Mouse (Mus musculus) urinary bladder, postnatal 10 days (tissue): ENCODE measurements around the gene Amotl1.
A peak's percentile ranks its signal among the peaks of the same experiment; 100 is the strongest.

Source experiments
- DNase-seq: peaks from one replicate; pipeline ENCODE4 v3.0.0; 2022; ENCODE audit warnings: low spot score

The Amotl1 gene

DNA sequence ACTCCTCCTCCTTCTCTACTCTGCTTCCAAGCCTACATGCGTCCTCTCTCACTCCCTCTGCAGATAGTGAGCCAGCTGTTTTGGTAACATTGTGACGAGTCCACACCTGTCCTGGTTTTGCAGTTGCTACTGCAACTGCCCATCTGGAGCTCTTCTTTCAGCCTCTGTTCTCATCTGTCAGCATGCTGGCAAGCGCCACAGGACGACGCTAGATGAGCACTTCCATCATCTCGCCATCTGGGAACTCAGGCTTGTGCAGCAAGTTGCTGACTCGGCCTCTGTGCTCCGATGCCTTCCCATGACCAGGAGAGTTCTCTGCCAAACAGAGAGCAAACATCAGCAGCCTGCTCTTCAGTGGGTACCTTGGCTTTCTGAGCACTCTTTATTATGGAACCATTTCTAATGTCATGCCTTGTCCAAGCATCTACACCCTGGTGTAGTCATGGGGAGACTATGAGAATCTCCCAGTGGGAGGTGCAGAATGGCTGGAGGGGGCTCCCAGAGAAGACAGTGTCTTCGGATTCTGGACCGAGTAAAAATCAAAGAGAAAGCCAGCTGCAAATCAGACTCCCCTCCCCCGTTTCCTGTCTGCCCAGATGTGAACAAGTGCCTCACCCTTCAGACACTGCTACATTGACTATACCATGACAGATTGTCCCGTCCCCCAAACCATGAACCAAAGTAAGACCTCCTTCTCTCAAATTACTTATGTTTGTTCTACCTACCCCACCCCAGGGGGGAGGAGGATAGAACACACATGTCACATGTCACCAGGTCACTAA is 97.1 kb downstream of the Amotl1 start:
- DNase-seq, result no peak

DNA sequence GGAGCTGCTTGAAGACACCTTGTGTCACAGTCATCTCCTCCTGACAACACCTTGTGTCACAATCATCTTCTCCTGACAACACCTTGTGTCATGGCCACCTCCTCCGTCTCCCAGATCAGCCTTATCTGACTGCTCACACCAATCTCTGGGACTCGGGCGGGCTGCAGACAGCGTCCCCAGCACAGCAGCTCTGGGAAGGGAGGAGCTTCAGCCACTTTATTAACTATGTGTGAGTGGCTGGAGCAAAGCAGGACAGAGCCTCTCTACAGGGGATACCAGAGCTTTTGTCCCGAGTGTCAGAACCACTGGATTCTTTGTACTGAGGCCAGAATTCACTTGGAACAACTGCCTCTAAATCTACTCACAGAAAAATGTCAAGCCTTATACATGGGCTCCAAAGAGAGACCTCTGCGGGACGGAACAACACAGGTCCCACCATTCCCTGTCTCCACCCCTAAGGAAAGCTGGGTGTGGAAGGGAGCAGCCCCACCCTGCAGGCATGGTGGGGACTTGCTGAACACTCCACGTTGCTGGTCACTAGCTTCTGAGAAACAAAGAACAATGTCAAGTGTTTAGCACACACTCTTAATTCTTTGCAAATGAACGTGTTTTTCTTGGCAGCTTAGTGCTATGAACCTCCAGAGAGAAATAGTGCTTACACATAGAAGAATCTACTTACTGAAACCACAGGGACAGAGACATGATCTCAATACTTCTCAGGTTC is 100.7 kb downstream of the Amotl1 start:
- DNase-seq, result no peak

DNA sequence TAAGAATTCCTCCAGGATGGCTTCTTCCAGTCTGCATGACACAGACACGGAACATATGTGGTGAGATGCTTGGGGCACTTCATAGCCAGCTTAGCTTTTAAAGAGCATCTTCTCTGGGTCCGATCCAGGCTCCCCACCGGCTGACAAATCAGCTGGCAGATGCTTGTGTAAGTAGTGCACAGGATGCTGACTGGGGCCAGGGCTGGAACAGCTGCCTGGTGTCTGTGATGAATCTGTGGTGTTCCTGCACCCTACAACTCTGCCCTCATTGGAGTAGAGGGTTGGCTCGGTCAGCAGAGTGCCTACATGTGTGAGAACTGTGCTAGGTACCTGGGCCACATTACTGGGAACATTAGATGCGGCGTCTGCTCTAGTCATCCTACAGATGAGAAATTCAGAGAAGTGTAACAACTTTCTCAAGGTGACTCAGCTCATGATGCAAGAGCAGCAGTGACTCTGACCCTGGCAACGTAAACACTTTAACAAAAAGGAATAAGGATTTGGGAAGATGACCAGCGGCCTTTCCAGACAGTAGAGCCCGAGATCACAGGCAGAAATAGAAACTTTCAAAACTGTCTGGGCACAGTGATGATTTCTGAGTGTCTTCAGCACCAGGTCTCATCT is 109.9 kb downstream of the Amotl1 start:
- no peak for DNase-seq

DNA sequence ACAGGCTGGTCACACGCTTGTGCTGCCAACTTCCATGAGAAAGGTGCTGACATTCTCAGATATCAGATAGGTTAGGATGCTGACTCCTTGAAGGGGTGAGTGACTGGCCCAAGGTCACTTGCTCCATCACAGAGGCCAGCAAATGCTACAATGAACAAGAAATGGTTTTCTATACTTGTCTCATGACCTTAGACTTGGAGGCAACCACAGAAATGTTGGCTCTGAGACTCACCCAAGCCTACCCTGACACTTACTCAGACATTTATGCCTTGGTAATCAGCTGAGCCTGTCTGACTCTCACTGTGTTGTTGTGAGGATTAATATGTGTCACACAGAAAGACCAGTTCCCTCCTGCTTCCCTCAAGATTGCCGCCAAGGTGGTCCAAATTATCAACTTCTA is 111.2 kb downstream of the Amotl1 start:
- DNase-seq, result no peak

DNA sequence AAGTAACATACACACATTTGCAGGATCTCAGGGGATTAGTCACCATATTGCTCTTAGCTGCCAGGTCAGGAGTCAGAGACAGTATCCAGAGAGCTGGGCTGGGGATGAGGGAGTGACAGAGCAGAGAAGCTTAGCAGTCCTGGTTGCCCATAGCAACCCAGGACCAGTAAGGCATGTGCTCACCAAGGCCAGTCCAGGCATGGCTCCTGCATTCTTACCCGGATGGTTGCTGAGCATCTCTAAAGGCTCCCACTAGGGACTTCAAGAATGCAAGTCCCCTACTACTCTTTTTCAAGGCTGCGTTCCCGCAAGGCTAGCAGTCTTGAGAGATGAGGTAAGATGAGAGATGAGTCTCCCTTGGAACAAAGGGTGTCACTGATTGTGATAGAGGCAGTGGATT is 112.6 kb downstream of the Amotl1 start:
- no peak for DNase-seq

DNA sequence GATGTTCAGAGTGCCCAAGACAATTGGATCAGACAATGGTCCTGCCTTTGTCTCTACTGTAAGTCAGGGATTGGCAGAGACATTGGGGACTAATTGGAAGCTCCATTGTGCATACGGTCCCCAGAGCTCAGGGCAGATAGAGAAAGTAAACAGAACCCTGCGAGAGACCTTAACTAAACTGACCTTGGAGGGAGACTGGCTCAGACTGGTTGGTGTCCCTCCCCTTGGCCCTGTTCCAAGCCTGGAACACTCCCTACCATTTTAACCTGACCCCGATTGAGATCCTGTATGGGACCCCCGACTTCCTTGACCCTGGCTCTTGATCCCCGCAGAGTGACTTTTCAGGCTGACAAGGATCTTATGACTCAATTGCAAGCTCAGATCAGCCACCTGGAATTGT is 114.9 kb downstream of the Amotl1 start:
- no peak for DNase-seq

DNA sequence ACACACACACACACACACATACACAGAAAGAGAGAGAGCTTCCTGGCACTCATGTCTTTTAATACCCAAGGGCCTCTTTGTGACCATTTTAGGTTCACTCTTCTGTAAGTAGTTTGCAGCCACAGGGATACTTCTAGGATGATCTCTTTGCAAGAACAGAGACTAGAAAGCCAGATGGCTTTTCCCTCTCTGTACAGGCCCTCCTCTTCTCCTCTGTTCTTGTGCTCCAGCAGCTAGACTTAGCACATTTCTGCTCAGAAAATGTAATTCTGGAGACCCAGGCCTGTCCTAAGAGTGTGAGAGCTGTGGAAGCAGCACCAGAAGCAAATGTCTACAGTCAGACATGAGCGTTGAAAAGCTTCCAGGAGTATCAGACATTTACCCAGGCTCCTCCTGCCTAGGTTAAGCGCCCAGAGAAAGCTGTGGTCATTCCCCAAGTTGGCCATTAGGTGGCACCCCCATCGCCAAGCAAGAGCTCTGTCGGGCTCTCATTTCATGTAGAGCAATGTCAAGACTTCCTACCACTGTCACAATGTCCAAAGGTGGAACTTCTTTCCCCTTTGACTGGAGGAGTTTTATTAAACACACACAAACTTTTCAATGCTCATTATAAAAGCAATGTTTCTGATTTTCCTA is 121.3 kb downstream of the Amotl1 start:
- DNase-seq, result peak; percentile 22

DNA sequence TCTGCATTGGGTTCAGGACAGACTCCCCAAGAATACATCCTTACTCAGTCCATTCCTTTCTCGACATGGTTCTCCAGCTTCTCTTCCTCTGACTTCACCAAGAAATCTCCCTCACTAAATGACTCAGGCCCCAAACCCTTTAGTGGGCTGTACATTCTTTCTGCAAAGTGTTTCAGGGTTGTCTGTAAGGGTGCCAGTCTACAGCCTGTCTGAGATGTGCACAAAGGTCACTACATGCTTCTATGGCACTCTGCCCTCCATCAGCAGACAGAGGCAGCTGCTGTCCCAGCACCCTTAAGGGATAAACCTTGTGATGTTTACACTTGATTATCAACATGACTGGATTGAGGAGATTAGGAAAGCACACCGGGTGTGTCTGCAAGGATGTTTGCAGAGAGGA is 123.2 kb downstream of the Amotl1 start:
- no peak for DNase-seq

DNA sequence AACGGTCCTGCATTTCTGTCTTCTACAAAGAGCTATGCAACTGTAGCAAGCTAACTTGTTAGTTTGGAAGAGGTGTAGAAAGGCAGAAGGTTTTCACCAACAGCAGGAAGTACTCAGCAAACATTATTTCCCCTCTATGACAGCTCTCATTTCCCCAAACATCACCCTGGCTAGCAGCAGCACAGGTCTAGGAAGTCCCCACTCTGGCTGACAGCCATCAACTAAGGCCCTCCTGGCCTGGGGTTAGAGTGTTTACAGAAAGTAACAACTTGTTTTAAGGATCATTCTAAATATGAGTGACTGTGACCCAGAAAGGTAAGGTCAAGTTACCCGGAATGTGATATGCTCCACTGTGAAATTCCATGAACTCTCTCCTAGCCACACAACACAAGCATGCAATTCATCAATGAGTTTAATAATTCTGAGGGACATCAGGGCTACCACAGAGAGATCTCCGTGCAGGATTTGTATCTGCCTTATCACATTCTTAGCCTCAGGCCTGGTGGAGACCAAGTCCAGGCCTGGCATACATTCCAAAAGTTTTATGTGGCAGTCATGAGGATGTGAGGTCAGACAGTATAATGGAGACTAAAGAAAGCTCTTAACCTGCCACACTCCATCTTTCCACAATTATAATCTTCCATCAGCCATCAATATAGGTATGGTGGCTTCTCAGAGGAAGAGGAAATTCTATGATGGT is 123.7 kb downstream of the Amotl1 start:
- no peak for DNase-seq

DNA sequence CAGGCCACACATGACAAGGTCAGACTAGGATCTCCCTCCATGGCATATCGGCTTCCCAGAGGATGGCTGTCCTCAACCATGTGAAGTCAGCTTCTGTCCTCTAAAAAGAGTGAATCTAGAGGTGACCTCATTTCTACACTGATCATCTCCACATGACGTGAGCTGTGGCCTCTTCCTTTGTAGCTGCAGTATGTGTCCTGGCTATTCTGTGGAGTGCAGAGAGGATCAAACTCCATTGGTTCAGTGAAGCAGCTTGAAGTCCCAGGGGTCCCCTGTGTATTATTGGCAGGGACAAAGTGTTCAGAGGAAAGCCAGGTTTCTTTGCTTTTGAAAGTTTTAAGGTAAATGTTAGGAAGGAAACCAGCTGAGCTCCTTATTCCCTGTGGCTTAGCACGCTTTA is 126.8 kb downstream of the Amotl1 start:
- no peak for DNase-seq

DNA sequence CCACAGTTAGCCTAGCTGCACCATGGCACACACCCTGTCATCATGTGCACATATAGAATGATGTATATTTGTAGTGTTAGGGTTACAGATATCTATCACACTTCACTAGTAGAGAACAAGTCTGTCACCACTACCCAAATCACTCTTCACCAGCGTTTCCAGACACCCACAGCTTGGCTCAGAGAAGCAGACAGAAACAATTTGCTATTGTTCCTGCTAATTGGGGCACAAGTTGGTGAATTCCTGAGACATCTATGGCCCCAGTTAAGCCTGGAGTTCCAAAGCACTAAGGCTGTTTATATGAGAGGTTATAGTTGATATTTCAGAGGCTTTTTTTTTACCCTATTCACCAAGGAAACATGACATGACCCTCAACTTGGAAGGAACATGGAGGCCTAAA is 127.6 kb downstream of the Amotl1 start:
- DNase-seq, result no peak

DNA sequence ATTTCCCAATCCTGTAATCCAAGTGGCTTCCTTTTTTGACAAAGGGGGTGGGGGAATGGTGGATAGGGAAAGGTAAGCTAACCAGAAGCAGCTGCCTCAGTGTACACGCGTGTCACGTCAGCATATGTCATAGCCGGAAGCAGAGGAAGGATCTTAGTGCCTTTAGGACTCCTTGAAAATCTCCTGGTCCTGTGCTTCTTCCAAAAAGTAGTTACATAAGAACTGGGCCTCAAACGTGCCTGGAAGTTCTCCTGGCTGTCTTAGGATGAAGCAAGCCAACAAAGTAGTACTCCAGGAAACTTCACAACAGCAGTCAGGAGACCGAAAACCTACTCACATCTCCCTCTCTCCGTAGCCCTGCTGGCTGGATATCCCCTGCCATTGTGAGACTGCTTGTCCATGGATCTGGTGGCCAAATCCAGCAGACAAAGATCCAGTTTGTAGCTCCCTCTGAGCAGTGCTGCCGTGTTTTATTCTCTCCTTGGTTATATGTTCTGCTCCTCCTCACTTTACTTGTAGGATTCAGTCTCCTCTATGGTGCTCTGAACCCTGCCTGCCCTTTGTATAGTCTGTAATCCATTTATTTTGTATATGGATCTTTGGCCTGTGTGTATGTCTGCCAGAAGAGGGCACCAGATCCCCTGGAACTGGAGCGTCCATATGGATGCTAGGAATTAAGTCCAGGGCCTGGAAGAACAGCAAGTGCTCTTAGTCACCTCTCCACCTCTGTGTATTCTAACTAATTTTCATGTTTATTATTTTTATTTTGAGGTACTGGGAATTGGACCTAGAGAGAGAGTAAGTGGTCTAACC is 132.0 kb downstream of the Amotl1 start:
- no peak for DNase-seq

DNA sequence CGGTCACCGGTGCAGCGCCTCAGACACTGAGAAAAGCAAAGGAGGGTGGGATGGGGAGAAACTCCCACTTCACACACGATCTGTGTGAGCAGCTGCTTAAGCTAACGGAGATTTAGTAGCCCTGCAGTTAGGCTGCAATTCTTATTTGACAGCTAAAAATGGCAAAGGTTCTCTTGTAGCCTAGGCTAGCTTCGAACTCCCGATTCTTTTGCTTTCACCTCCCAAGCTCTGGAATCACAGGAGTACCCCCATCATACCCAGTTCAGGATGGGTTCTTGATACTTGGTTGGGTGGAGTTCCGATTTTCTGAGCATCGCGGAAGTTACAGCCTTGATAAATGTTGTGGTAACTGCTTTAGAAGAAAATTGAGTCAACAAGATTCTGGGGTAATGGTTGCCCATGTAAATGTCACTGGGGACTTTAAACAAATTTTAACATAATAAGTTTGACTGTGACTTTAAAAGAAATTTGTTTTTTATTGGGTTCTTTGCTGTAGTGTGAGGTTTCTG is 143.9 kb downstream of the Amotl1 start:
- DNase-seq, result no peak

DNA sequence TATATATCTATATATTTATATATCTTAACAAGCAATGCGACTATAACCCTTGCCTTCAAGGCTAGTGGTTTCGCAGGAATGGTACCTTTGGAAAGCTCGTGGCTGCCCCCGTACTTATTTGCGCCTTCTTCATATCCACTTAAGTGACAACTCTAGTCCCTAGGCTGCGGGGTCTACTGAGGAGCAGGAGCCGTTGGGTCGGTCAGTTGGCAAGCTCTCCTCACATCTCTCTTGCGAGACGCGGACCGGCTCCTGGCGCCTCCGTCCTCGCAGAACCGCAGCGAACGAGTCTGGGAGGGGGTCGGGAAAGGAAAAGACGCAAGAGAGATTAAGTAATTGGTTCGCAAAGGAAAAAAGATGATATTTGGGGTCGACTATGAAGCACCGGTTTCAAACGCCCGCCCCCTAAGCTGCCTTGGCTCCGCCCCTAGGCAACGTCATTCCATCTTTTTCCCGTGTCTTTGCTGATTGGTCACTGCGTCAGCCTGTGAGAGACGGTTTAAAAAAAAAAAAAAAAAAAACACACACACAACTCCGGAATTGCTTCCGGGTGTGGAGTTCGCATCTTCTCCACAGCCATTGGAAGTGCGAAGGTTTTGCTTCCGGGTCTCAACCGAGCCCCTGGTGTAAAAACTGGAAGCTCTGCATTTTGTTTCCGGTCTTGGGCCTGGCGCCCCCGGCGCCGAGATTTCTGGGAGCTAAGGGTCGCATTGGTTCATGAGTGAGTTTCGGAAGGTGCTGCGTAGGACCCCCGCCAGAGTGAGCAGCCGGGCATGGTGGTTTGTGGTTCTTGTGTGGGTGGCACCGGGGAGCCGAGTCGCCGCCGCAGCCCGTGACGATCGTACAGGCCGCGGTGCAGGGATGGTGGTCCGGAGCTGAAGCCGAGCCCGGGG is 144.6 kb downstream of the Amotl1 start, which contains the start of the genes Kdm4d and Cwc15:
TSS of gene Kdm4d (minus strand) at position 460 of the 893 bp plus-strand sequence.
TSS of gene Cwc15 (plus strand) at position 595 of the 893 bp plus-strand sequence.
- peak; percentile 57 for DNase-seq

DNA sequence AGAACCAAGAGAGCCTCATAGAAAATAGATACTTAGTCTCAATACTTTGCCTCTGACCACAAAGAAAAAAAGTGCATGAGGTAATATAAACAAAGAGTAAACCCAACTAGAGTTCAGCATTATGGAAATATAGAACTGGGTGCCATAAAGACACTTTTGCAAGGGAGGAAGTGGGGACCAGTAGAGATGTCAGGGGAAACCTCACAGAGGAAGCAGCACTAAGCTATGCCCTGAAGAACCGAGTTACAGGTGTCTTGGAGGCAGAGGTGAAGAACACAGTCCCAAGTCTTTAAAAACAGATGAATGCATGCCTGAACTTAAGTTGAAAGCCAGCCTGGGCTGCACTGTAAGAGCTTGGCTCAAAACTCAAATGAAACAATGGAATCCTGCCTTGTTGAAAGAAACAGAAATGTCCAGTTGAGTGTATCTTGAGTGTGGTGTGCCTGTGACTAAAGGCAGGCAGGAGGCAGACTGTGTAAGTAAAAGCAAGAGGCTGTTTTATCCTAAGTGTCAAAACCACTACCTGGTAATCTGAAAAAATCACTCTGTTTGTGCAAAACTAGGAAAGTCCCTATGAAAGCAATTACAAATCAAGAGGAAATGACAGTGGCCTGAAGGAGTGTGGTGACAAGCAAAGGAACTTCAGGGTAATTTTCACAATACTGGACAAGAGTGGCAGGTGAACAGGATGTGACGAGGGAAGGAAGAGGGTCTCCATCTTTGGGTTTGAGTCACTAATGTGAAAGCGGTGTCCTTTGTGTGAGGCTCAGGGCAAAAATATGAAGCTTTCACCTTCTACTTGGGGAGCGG is 145.8 kb downstream of the Amotl1 start:
- DNase-seq, result no peak
